Mouse (Mus musculus) liver, adult 2 months (tissue): ENCODE results near the gene Dhx57.

Experiments
- CTCF ChIP-seq: fragments of 200-500 bp; IDR thresholded peaks from 2 replicates; pipeline ENCODE4 v1.5.1; 2011; ENCODE audit warnings: low read depth, low read length, control low read depth
- POLR2A ChIP-seq: fragments of 200-500 bp; IDR thresholded peaks from 2 replicates; pipeline ENCODE4 v1.6.1; 2011; ENCODE audit warnings: low read length, control low read depth; ENCODE audit not compliant: insufficient read depth; ENCODE audit errors: extremely low read depth

DNA sequence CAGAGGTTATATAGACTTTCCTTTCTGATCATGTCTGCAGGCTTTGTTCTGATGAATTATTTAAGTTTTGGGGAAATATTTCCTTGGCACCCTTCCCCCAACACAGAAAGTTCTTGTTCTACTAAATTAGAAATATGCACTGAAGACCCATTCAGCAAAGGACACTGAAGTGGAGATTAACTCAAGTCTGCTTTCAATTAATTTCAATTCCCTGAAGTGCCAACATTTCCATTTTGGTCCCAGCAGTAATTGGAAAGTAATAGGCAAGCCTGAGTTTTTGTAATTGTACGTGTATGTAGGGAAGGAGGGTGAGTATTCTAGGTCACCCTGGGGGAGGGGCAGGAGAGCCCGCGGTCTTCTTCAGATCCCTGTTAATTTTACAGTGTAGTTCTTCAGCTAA, 36.2 kb upstream of the Dhx57 start:
- TF ChIP-seq CTCF (no peak), POLR2A (no peak)
